Mouse (Mus musculus): ENCODE results near the gene Ifna4. TPM values are rescaled to one million over a fixed set of nuclear protein-coding genes. Genes with fewer than 3 reads are reported as not detected.

Ifna4 gene
- total RNA-seq, 2 experiments from 2014 or later, result not detected

- peak; percentile 76 for ATAC-seq (replicated peaks; ENCODE audit: low FRiP score, low TSS enrichment, poor library complexity, severe bottlenecking)
Measured at GRCm38 (mm10) chr4:88864599-88864998, 22.9 kb downstream of the Ifna4 start.

- no peak for ATAC-seq (replicated peaks; ENCODE audit: low FRiP score, low TSS enrichment, poor library complexity, severe bottlenecking)
Measured at GRCm38 (mm10) chr4:88865011-88865569, 23.4 kb downstream of the Ifna4 start.

GRCm38 (mm10) chr4:88867366-88867925 is 25.8 kb downstream of the Ifna4 start:
- peak; percentile 88 for ATAC-seq (replicated peaks; ENCODE audit: low FRiP score, low TSS enrichment, poor library complexity, severe bottlenecking)

GRCm38 (mm10) chr4:88867926-88868911 is 26.6 kb downstream of the Ifna4 start:
- ATAC-seq (replicated peaks; ENCODE audit: low FRiP score, low TSS enrichment, poor library complexity, severe bottlenecking), result peak; percentile 48

GRCm38 (mm10) chr4:88872691-88873090 is 31.0 kb downstream of the Ifna4 start:
- no peak; the same call in 1 of the 2 replicates for ATAC-seq (replicated peaks; ENCODE audit: low FRiP score, low TSS enrichment, poor library complexity, severe bottlenecking)

GRCm38 (mm10) chr4:88875435-88876095 is 33.9 kb downstream of the Ifna4 start:
- ATAC-seq (replicated peaks; ENCODE audit: low FRiP score, low TSS enrichment, poor library complexity, severe bottlenecking), result peak; percentile 88

GRCm38 (mm10) chr4:88876520-88876919 is 34.9 kb downstream of the Ifna4 start:
- ATAC-seq (replicated peaks; ENCODE audit: low FRiP score, low TSS enrichment, poor library complexity, severe bottlenecking), result no peak

GRCm38 (mm10) chr4:88878246-88878645 is 36.6 kb downstream of the Ifna4 start:
- peak; percentile 89 for ATAC-seq (replicated peaks; ENCODE audit: low FRiP score, low TSS enrichment, poor library complexity, severe bottlenecking)

- no peak for ATAC-seq (replicated peaks; ENCODE audit: low FRiP score, low TSS enrichment, poor library complexity, severe bottlenecking)
Measured at GRCm38 (mm10) chr4:88878772-88879171, 37.1 kb downstream of the Ifna4 start.

- ATAC-seq (replicated peaks; ENCODE audit: low FRiP score, low TSS enrichment, poor library complexity, severe bottlenecking), result no peak
Measured at GRCm38 (mm10) chr4:88880101-88880500, 38.4 kb downstream of the Ifna4 start, which contains the start of gene Ifne. TSS of gene Ifne (minus strand) at chr4:88880201.

GRCm38 (mm10) chr4:88888236-88888635 is 46.6 kb downstream of the Ifna4 start:
- no peak for ATAC-seq (replicated peaks; ENCODE audit: low FRiP score, low TSS enrichment, poor library complexity, severe bottlenecking)

Other genes with a start within 250 kb of the Ifna4 start
- gene Ifna9, start 249.5 kb upstream of the Ifna4 start, total RNA-seq (2014; fragmentation: Nextera tagmentation), result not detected in 2 replicates
- gene Ifna9, start 249.5 kb upstream of the Ifna4 start, total RNA-seq (2017), result not detected in 2 replicates
- gene Ifna12, start 238.5 kb upstream of the Ifna4 start, total RNA-seq (2014; fragmentation: Nextera tagmentation), result not detected in 2 replicates
- not detected in 2 replicates for gene Ifna12, start 238.5 kb upstream of the Ifna4 start, total RNA-seq (2017)
- gene C87499, start 207.4 kb upstream of the Ifna4 start, total RNA-seq (2014; fragmentation: Nextera tagmentation), result not detected in 2 replicates
- not detected in 2 replicates for gene C87499, start 207.4 kb upstream of the Ifna4 start, total RNA-seq (2017)
- gene Ifna13, start 197.4 kb upstream of the Ifna4 start, total RNA-seq (2014; fragmentation: Nextera tagmentation), result not detected in 2 replicates
- gene Ifna13, start 197.4 kb upstream of the Ifna4 start, total RNA-seq (2017), result not detected in 2 replicates
- gene Ifna16, start 164.9 kb upstream of the Ifna4 start, total RNA-seq (2014; fragmentation: Nextera tagmentation), result not detected in 2 replicates
- not detected in 2 replicates for gene Ifna16, start 164.9 kb upstream of the Ifna4 start, total RNA-seq (2017)
- gene Ifna2, start 157.9 kb upstream of the Ifna4 start, total RNA-seq (2014; fragmentation: Nextera tagmentation), result not detected in 2 replicates
- gene Ifna2, start 157.9 kb upstream of the Ifna4 start, total RNA-seq (2017), result not detected in 2 replicates
- gene Ifnab, start 150.5 kb upstream of the Ifna4 start, total RNA-seq (2014; fragmentation: Nextera tagmentation), result not detected in 2 replicates
- not detected in 2 replicates for gene Ifnab, start 150.5 kb upstream of the Ifna4 start, total RNA-seq (2017)
- gene Gm26566, start 120.1 kb upstream of the Ifna4 start, total RNA-seq (2014; fragmentation: Nextera tagmentation), result not detected in 2 replicates
- gene Gm26566, start 120.1 kb upstream of the Ifna4 start, total RNA-seq (2017), result 1.1 and 1.5 TPM in 2 replicates
- gene Klhl9, start 119.4 kb upstream of the Ifna4 start, total RNA-seq (2014; fragmentation: Nextera tagmentation), result 37.1 and 50.0 TPM in 2 replicates
- 67.3 and 88.5 TPM in 2 replicates for gene Klhl9, start 119.4 kb upstream of the Ifna4 start, total RNA-seq (2017)
- not detected in 2 replicates for gene Gm13271, start 87.0 kb upstream of the Ifna4 start, total RNA-seq (2014; fragmentation: Nextera tagmentation)
- not detected in 2 replicates for gene Gm13271, start 87.0 kb upstream of the Ifna4 start, total RNA-seq (2017)
- gene Gm13283, start 81.7 kb upstream of the Ifna4 start, total RNA-seq (2014; fragmentation: Nextera tagmentation), result not detected in 2 replicates
- gene Gm13283, start 81.7 kb upstream of the Ifna4 start, total RNA-seq (2017), result not detected in 2 replicates
- gene Gm13290, start 68.0 kb upstream of the Ifna4 start, total RNA-seq (2014; fragmentation: Nextera tagmentation), result not detected in 2 replicates
- gene Gm13290, start 68.0 kb upstream of the Ifna4 start, total RNA-seq (2017), result not detected in 2 replicates
- not detected in 2 replicates for gene Gm13289, start 64.9 kb upstream of the Ifna4 start, total RNA-seq (2014; fragmentation: Nextera tagmentation)
- not detected in 2 replicates for gene Gm13289, start 64.9 kb upstream of the Ifna4 start, total RNA-seq (2017)
- not detected in 2 replicates for gene Gm13272, start 62.0 kb upstream of the Ifna4 start, total RNA-seq (2014; fragmentation: Nextera tagmentation)
- not detected in 2 replicates for gene Gm13272, start 62.0 kb upstream of the Ifna4 start, total RNA-seq (2017)
- gene Ifnz, start 59.7 kb upstream of the Ifna4 start, total RNA-seq (2014; fragmentation: Nextera tagmentation), result 0.57 TPM in 1 of 2 replicates, not detected in the other
- 0.11 TPM in 1 of 2 replicates, not detected in the other for gene Ifnz, start 59.7 kb upstream of the Ifna4 start, total RNA-seq (2017)
- gene Gm13276, start 56.2 kb upstream of the Ifna4 start, total RNA-seq (2014; fragmentation: Nextera tagmentation), result not detected in 2 replicates
- 1.6 TPM in 1 of 2 replicates, not detected in the other for gene Gm13276, start 56.2 kb upstream of the Ifna4 start, total RNA-seq (2017)
- gene Gm13277, start 53.2 kb upstream of the Ifna4 start, total RNA-seq (2014; fragmentation: Nextera tagmentation), result not detected in 2 replicates
- gene Gm13277, start 53.2 kb upstream of the Ifna4 start, total RNA-seq (2017), result not detected in 2 replicates
- not detected in 2 replicates for gene Gm13278, start 50.3 kb upstream of the Ifna4 start, total RNA-seq (2014; fragmentation: Nextera tagmentation)
- gene Gm13278, start 50.3 kb upstream of the Ifna4 start, total RNA-seq (2017), result not detected in 2 replicates
- gene Gm13275, start 47.4 kb upstream of the Ifna4 start, total RNA-seq (2014; fragmentation: Nextera tagmentation), result not detected in 2 replicates
- gene Gm13275, start 47.4 kb upstream of the Ifna4 start, total RNA-seq (2017), result not detected in 2 replicates
- not detected in 2 replicates for gene Gm13279, start 44.5 kb upstream of the Ifna4 start, total RNA-seq (2014; fragmentation: Nextera tagmentation)
- not detected in 2 replicates for gene Gm13279, start 44.5 kb upstream of the Ifna4 start, total RNA-seq (2017)
- not detected in 2 replicates for gene Gm13285, start 42.2 kb upstream of the Ifna4 start, total RNA-seq (2014; fragmentation: Nextera tagmentation)
- gene Gm13285, start 42.2 kb upstream of the Ifna4 start, total RNA-seq (2017), result not detected in 2 replicates
- not detected in 2 replicates for gene Gm13287, start 38.6 kb upstream of the Ifna4 start, total RNA-seq (2014; fragmentation: Nextera tagmentation)
- not detected in 2 replicates for gene Gm13287, start 38.6 kb upstream of the Ifna4 start, total RNA-seq (2017)
- gene Gm13288, start 36.3 kb upstream of the Ifna4 start, total RNA-seq (2014; fragmentation: Nextera tagmentation), result not detected in 2 replicates
- gene Gm13288, start 36.3 kb upstream of the Ifna4 start, total RNA-seq (2017), result 1.2 TPM in 1 of 2 replicates, not detected in the other
- gene Ifna7, start 25.6 kb upstream of the Ifna4 start, total RNA-seq (2014; fragmentation: Nextera tagmentation), result not detected in 2 replicates
- not detected in 2 replicates for gene Ifna7, start 25.6 kb upstream of the Ifna4 start, total RNA-seq (2017)
- gene Ifna11, start 21.9 kb upstream of the Ifna4 start, total RNA-seq (2014; fragmentation: Nextera tagmentation), result not detected in 2 replicates
- not detected in 2 replicates for gene Ifna11, start 21.9 kb upstream of the Ifna4 start, total RNA-seq (2017)
- gene Ifna6, start 14.4 kb upstream of the Ifna4 start, total RNA-seq (2014; fragmentation: Nextera tagmentation), result not detected in 2 replicates
- not detected in 2 replicates for gene Ifna6, start 14.4 kb upstream of the Ifna4 start, total RNA-seq (2017)
- not detected in 2 replicates for gene Ifna5, start 6.3 kb upstream of the Ifna4 start, total RNA-seq (2014; fragmentation: Nextera tagmentation)
- not detected in 2 replicates for gene Ifna5, start 6.3 kb upstream of the Ifna4 start, total RNA-seq (2017)
- not detected in 2 replicates for gene Ifna1, start 8.2 kb downstream of the Ifna4 start, total RNA-seq (2014; fragmentation: Nextera tagmentation)
- gene Ifna1, start 8.2 kb downstream of the Ifna4 start, total RNA-seq (2017), result not detected in 2 replicates
- not detected in 2 replicates for gene Ifne, start 38.3 kb downstream of the Ifna4 start, total RNA-seq (2014; fragmentation: Nextera tagmentation)
- not detected in 2 replicates for gene Ifne, start 38.3 kb downstream of the Ifna4 start, total RNA-seq (2017)